In genomic region chr14:106997565-106998279, GRCm38 (mm10) we compare ENCODE assay signal across 15 mouse cellular contexts.
"Had no signal": no experiment of that assay in that cellular context is flagged by ENCODE, and none has a peak within 500 bp of the region (broad histone marks: within the 10 kb centered on the region; RNA-seq: fewer than 3 reads in every experiment).

No protein-coding gene starts in this region.

- H3K36me3 ChIP-seq: neural tube, embryonic 15.5 days; stomach, embryonic 15.5 days had no signal

- H3K9me3 ChIP-seq: neural tube, embryonic 15.5 days; stomach, embryonic 15.5 days had no signal

- DNase-seq: retina, postnatal 1 day; right cerebral cortex, adult 18-20 months; right cerebral cortex, postnatal 14 days; right cerebral cortex, postnatal 25 days; right cerebral cortex, postnatal 4 days; spleen, adult 18-20 months; thymus, adult 18-20 months; thymus, adult 2 months; thymus, postnatal 14 days; thymus, postnatal 25 days; thymus, postnatal 36 days; thymus, postnatal 4 days had no signal

- H3K9ac ChIP-seq: neural tube, embryonic 15.5 days; stomach, embryonic 15.5 days had no signal

- H3K4me3 ChIP-seq: neural tube, embryonic 15.5 days; stomach, embryonic 15.5 days had no signal

- H3K27me3 ChIP-seq: neural tube, embryonic 15.5 days; stomach, embryonic 15.5 days had no signal

- H3K4me1 ChIP-seq: neural tube, embryonic 15.5 days; stomach, embryonic 15.5 days had no signal

- H3K27ac ChIP-seq: neural tube, embryonic 15.5 days; stomach, embryonic 15.5 days; stomach, postnatal 0 days had no signal

- H3K4me2 ChIP-seq: neural tube, embryonic 15.5 days; stomach, embryonic 15.5 days had no signal
